Mouse (Mus musculus): ENCODE measurements around the gene Gm5460. TPM values are rescaled to one million over a fixed set of nuclear protein-coding genes. Genes with fewer than 3 reads are reported as not detected.

The Gm5460 gene
- not detected for polyA plus RNA-seq (2017; shearing (Covaris generic))

DNA sequence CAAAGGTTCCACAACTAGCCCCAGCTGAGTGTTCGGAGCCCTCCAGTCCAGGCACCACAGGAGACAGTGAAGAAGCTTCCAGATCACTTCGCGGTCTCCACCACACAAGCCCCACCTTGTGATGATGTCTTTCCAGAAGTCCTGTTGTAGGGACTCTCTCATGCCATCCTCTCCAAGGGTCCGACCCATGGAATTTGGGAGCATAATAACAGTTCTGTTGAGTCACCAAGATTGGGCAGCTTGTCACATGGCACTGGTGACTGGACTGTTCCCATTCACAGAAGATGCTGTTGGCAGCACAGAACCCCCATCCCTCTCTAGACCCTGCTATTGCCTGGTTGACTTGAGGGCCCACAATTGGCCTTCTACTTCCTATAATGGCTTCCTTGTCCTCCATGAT, at the start of gene Gm5460:
TSS of gene Gm5460 (plus strand) at position 378 of the 400 bp plus-strand sequence.

DNA sequence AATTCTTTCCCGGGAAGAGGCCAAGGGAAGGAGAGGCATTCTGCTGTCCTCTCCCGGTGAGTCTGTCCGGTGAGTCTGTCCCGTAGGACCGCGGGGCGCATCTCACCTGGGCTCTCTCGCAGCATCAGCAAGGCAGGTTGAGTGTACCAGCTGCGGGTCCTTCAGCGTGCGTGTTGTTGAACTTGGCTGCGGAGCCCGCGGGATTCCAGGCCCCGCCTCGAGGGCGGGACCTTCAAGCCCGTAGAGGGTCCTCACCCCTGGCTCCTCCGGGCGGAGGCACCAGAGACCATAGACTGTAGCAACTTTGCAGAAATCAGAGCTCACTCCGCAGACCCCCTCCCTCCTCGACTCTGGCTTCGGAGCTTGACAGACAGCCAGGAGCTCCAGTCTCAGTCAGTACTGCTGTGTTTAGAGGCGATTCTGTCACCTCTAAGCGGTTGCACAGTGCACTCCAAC, 37.9 kb upstream of the Gm5460 start, which contains the start of gene Zfp488:
TSS of gene Zfp488 (minus strand) at position 161 of the 456 bp plus-strand sequence.

GRCm38 (mm10) chr14:34015063-34015462, 1.5 kb upstream of the Gm5460 start, which contains the start of gene Gm30083:
Gene Gm30083 (minus strand): TSS chr14:34015182.

GRCm38 (mm10) chr14:34052516-34052915, 36.0 kb downstream of the Gm5460 start, which contains the start of gene Antxrl:
Gene Antxrl (plus strand): TSS chr14:34052707.

DNA sequence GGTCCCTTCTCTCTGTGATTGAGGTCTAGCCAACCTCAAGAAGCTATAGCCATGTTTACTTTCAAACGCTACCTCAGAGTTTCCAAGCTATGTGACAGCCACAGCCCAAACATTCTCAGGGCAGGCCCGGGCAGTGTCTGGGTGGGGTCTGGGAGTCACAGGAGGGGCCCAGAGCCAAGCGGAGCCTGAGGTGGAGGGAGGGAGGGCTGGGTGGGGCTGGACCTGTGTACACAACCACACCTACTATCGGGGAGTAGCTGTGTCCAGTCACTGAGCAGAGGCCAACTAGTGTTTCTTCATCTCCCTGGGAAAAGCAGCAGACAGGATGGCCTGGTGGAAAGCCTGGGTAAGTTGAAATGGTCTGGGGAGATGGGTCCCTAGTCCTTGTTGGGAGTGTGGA, 69.2 kb downstream of the Gm5460 start, which contains the start of gene Anxa8:
TSS of gene Anxa8 (plus strand) at position 251 of the 400 bp plus-strand sequence.

Other genes starting within 250 kb of the Gm5460 start
- not detected for gene Gdf10, start 93.2 kb upstream of the Gm5460 start, polyA plus RNA-seq (2017; shearing (Covaris generic))
- gene Gdf2, start 75.7 kb upstream of the Gm5460 start, polyA plus RNA-seq (2017; shearing (Covaris generic)): not detected
- not detected for gene Rbp3, start 62.8 kb upstream of the Gm5460 start, polyA plus RNA-seq (2017; shearing (Covaris generic))
- gene Zfp488, start 38.0 kb upstream of the Gm5460 start, polyA plus RNA-seq (2017; shearing (Covaris generic)): 0.40 TPM
- not detected for gene Gm30083, start 1.6 kb upstream of the Gm5460 start, polyA plus RNA-seq (2017; shearing (Covaris generic))
- gene Antxrl, start 35.9 kb downstream of the Gm5460 start, polyA plus RNA-seq (2017; shearing (Covaris generic)): not detected
- gene Anxa8, start 69.2 kb downstream of the Gm5460 start, polyA plus RNA-seq (2017; shearing (Covaris generic)): not detected
- 0.85 TPM for gene A630023A22Rik, start 86.0 kb downstream of the Gm5460 start, polyA plus RNA-seq (2017; shearing (Covaris generic))
- not detected for gene Npy4r, start 135.7 kb downstream of the Gm5460 start, polyA plus RNA-seq (2017; shearing (Covaris generic))
- gene Gprin2, start 184.9 kb downstream of the Gm5460 start, polyA plus RNA-seq (2017; shearing (Covaris generic)): not detected
- 1.0 TPM for gene Syt15, start 202.8 kb downstream of the Gm5460 start, polyA plus RNA-seq (2017; shearing (Covaris generic))

Data from effector memory CD4-positive, alpha-beta T cell, adult 7 months (primary cell).